In genomic region chr6:99666318-99667171, GRCm38 (mm10) we compare ENCODE assay signal across 8 mouse cellular contexts. TPM values are rescaled to one million over a fixed set of nuclear protein-coding genes. Genes with fewer than 3 reads are reported as not detected.
DNase-seq lines count a peak whose midpoint lies in the region; ATAC-seq and TF ChIP-seq lines count a peak whose summit lies in the region.

Eif4e3 (minus strand) TSS chr6:99666771.
Gm20696 (minus strand) TSS chr6:99666797.

- H3K27ac ChIP-seq in ES-E14 (ENCODE audit: insufficient read depth, low read depth, low read length, poor library complexity, severe bottlenecking): no peak within 1 kb of the TSS
- H3K27ac ChIP-seq in forebrain, embryonic 12.5 days: peak within 1 kb of the TSS; percentile 75

- peaks cover 24% of the 10 kb centered on the region for H3K27me3 ChIP-seq in forebrain, embryonic 12.5 days

- DNase-seq in ES-E14 (ENCODE audit: low read depth, low spot score): no peak
- DNase-seq in brain, adult 2 months (ENCODE audit: low read depth, low spot score): peak; percentile 98
- peak; percentile 66 for DNase-seq in heart, postnatal 25 days (ENCODE audit: low spot score)
- DNase-seq in kidney, postnatal 4 days: peak; percentile 70 to 83
- peak; percentile 45 for DNase-seq in skeletal muscle tissue, adult 2 months (ENCODE audit: low read depth, low spot score)
- DNase-seq in right cerebral cortex, postnatal 14 days: no peak

- intact Hi-C loops in heart, postnatal 25 days (cut with DNase I): loop anchor here (10.0 kb wide), 1 partner anchor 1168 kb away; the partner anchor contains the start of gene Ppp4r2

- in situ Hi-C loops in ES-E14 (cut with MboI; ENCODE audit: low sequenced_read_pairs in 2 of 2, unreplicated experiment in 2 of 2): no loop called here

- ATAC-seq in forebrain, embryonic 12.5 days (ENCODE audit: low FRiP score): peak; percentile 51
- ATAC-seq in megakaryocyte, adult 5-6 weeks (ENCODE audit: poor library complexity, severe bottlenecking): peak; percentile 52

- H3K4me2 ChIP-seq in forebrain, embryonic 12.5 days: peak within 1 kb of the TSS; percentile 88

- peak within 1 kb of the TSS; percentile 64 to 79 for H3K4me3 ChIP-seq in ES-E14 (ENCODE audit: insufficient read depth in 1 of 2, low read depth in 1 of 2, low read length in 2 of 2, poor library complexity in 1 of 2, severe bottlenecking in 1 of 2)
- peak within 1 kb of the TSS; percentile 81 for H3K4me3 ChIP-seq in forebrain, embryonic 12.5 days (replicated peaks)

- WGBS in forebrain, embryonic 12.5 days: 1% methylated on average over 47 of the region's 75 CpGs

- H3K4me1 ChIP-seq in ES-E14 (ENCODE audit: control insufficient read depth in 2 of 2, insufficient read depth in 2 of 2, low read length in 2 of 2, poor library complexity in 1 of 2): peaks cover 0 to 2% of the 10 kb centered on the region in 2 experiments; a peak in 1 of 4 replicates
- peaks cover 62% of the 10 kb centered on the region for H3K4me1 ChIP-seq in forebrain, embryonic 12.5 days

- H3K9me3 ChIP-seq in ES-E14 (ENCODE audit: control insufficient read depth, insufficient read depth, low read depth, low read length): no peaks in the 10 kb centered on the region
- H3K9me3 ChIP-seq in forebrain, embryonic 12.5 days: no peaks in the 10 kb centered on the region

- no peaks in the 10 kb centered on the region for H3K36me3 ChIP-seq in ES-E14 (ENCODE audit: control insufficient read depth, insufficient read depth, low read length, poor library complexity, severe bottlenecking)
- H3K36me3 ChIP-seq in forebrain, embryonic 12.5 days (replicated peaks): no peaks in the 10 kb centered on the region

- H3K9ac ChIP-seq in ES-E14 (ENCODE audit: insufficient read depth, low read depth, low read length, poor library complexity, severe bottlenecking): peak within 1 kb of the TSS; percentile 59; the same call in 1 of the 2 replicates
- peak within 1 kb of the TSS; percentile 79 for H3K9ac ChIP-seq in forebrain, embryonic 12.5 days

TF ChIP-seq in ES-E14, 5 proteins besides CTCF, POLR2A, EP300 and RAD21:
- TF ChIP-seq ZC3H11A (IDR thresholded peaks at IDR 0.05; ENCODE audit: borderline replicate concordance, low read depth, low read length) (no peak), CHD2 (IDR thresholded peaks at IDR 0.05; ENCODE audit: low read depth, low read length) (no peak), MAFK (IDR thresholded peaks at IDR 0.05; ENCODE audit: insufficient read depth, low read depth, low read length) (no peak), ZNF384 (IDR thresholded peaks at IDR 0.05; ENCODE audit: low read depth, low read length) (no peak), HCFC1 (IDR thresholded peaks at IDR 0.05; ENCODE audit: borderline replicate concordance, insufficient read depth, low read length) (no peak)

RNA-seq across cellular contexts. Expression of gene Eif4e3, which starts in this region (rescaled TPM):
- total RNA-seq in ES-E14 (2012; rRNA removed): 0.48 and 1.4 TPM in 2 replicates
- 12.7 and 13.1 TPM in 2 replicates for polyA plus RNA-seq in forebrain, embryonic 12.5 days (2016; fragmentation: Nextera tagmentation; extraction: Ambion mirVana)
- 10 to 100 TPM; 36.9 to 40.7 TPM for total RNA-seq in heart, postnatal 25 days (2021)
- total RNA-seq in megakaryocyte, adult 5-6 weeks (2015): 48.3 and 53.0 TPM in 2 replicates
- total RNA-seq in megakaryocyte, adult 5-6 weeks (2017): 45.4 and 56.4 TPM in 2 replicates

RNA-seq across cellular contexts. Expression of gene Gm20696, which starts in this region (rescaled TPM):
- 0.58 and 0.74 TPM in 2 replicates for total RNA-seq in ES-E14 (2012; rRNA removed)
- polyA plus RNA-seq in forebrain, embryonic 12.5 days (2016; fragmentation: Nextera tagmentation; extraction: Ambion mirVana): 4.2 and 6.0 TPM in 2 replicates
- 1 to 10 TPM; 1.5 to 2.7 TPM for total RNA-seq in heart, postnatal 25 days (2021)
- total RNA-seq in megakaryocyte, adult 5-6 weeks (2015): 9.6 and 12.1 TPM in 2 replicates
- 4.4 and 4.8 TPM in 2 replicates for total RNA-seq in megakaryocyte, adult 5-6 weeks (2017)

Comparison
In these comparisons a context has a peak if more than half of its experiments do, and no peak if none do; other contexts are left out.
1. RNA of gene Eif4e3 (total RNA-seq): 45.4 to 56.4 TPM in megakaryocyte, adult 5-6 weeks and 36.9 to 40.7 TPM in heart, postnatal 25 days; 0.48 to 1.4 TPM in ES-E14; every median in the first group is over 10 times any median in the second.
2. DNase-seq: peak in brain, adult 2 months (single experiment), heart, postnatal 25 days (single experiment), kidney, postnatal 4 days (2 of 2) and skeletal muscle tissue, adult 2 months (single experiment); none in ES-E14 (single experiment) and right cerebral cortex, postnatal 14 days (single experiment).